Mouse (Mus musculus) heart, embryonic 10.5 days (tissue): ENCODE measurements around the gene Erbb2. TPM values are rescaled to one million over a fixed set of nuclear protein-coding genes. Genes with fewer than 3 reads are reported as not detected.
"Not testable (repeated sequence)": the region's sequence is repeated elsewhere in the genome, so short reads cannot be mapped to it uniquely, and the experiment has no call there.

Source experiments
- DNase-seq: peaks from one replicate; pipeline ENCODE4 v3.0.0-alpha.2; 2017; ENCODE audit warnings: low spot score
- H3K27ac ChIP-seq: fragments of 300-500 bp; sonication (generic); 2 replicates; pipeline ENCODE4 v1.5.1; 2016; ENCODE audit warnings: mild to moderate bottlenecking
- H3K27me3 ChIP-seq: fragments of 300-500 bp; sonication (generic); 2 replicates; pipeline ENCODE4 v1.6.1; 2016; ENCODE audit warnings: mild to moderate bottlenecking; ENCODE audit not compliant: poor library complexity, insufficient read depth, severe bottlenecking
- H3K36me3 ChIP-seq: fragments of 300-500 bp; sonication (generic); 2 replicates; pipeline ENCODE4 v1.6.1; 2016; ENCODE audit warnings: mild to moderate bottlenecking, moderate library complexity
- H3K4me1 ChIP-seq: fragments of 300-500 bp; sonication (generic); 2 replicates; pipeline ENCODE4 v1.6.1; 2016; ENCODE audit warnings: mild to moderate bottlenecking
- H3K4me3 ChIP-seq: fragments of 300-500 bp; sonication (generic); 2 replicates; pipeline ENCODE4 v1.5.1; 2016; ENCODE audit warnings: mild to moderate bottlenecking, moderate library complexity
- H3K9me3 ChIP-seq: fragments of 300-500 bp; sonication (generic); 2 replicates; pipeline ENCODE4 v1.6.1; 2016; ENCODE audit warnings: mild to moderate bottlenecking, moderate library complexity
- WGBS: fragments of 180-500 bp; shearing (Covaris S2); methylation state at CpG from one replicate; pipeline ENCODE4 v1.1.7; 2016; 5-methylcytosine and 5-hydroxymethylcytosine counted together
- polyA plus RNA-seq: library from polyadenylated mRNA; unstranded; fragments of >200 nt; fragmentation: Nextera tagmentation; extraction: Ambion mirVana; gene quantifications from 2 replicates; pipeline ENCODE4 v1.2.1, GENCODE M21; 2016

The Erbb2 gene
- polyA plus RNA-seq, 1 experiment from 2014 or later: 47.4 TPM

DNA sequence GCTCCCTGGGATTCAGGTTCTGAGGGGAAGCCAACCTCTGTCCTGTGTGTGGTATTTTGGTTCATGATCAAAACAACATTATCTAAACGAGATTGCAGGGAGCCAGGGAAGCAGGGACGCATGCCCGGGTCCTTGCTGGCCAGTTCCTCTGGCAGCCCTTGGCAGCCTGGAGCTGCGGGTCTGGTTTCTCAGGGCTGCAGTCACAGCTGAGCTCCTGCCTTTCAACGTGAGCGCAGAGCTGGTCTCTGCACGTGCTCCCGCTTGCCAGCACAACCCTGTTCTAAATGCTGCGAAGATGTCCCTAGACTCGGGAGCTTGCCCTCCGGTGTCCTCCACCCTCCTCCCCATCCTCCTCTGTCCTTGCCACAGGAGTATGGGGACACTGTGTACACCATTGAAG is 34.5 kb upstream of the Erbb2 start:
- no peaks in the 10 kb centered on the region for H3K9me3 ChIP-seq
- no peak overlapping the region for H3K27ac ChIP-seq
- WGBS: 61% methylated on average over 11 of the region's 11 CpGs
- peaks cover 68% of the 10 kb centered on the region for H3K36me3 ChIP-seq
- no peak overlapping the region for H3K4me3 ChIP-seq
- no peak for DNase-seq
- H3K4me1 ChIP-seq: peaks cover 81% of the 10 kb centered on the region
- H3K27me3 ChIP-seq: no peaks in the 10 kb centered on the region

DNA sequence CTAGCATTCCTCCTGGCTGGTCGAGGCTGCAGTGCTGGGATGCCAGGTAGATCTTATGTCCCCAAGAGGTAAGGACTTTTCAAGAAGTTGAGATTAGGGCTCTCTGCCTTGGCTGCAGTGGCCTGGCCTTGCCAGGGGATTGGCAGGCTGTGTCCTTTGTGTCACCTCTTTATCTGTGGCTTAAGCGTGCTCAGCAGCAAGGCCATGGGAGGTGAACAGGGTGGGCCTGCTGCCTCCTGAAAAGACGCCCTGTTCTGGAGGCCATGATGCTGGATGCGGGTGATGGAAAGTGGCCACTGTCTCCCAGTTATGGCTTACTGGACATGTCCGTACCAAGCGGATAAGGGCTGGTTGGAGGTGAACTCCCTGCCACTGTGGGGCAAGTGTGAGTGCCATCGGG is 32.9 kb upstream of the Erbb2 start:
- Histone ChIP-seq H3K36me3 (peaks cover 68% of the 10 kb centered on the region), H3K27ac (peak overlapping the region; percentile 65), H3K4me3 (0 out of 2 replicates have a peak overlapping the region, but pooled peaks have one; percentile 4), H3K27me3 (0 out of 2 replicates have a peak, but pooled peaks cover 6% of the 10 kb centered on the region), H3K9me3 (no peaks in the 10 kb centered on the region), H3K4me1 (peaks cover 82% of the 10 kb centered on the region)
- DNase-seq: no peak
- 66% methylated on average over 7 of the region's 7 CpGs for WGBS

DNA sequence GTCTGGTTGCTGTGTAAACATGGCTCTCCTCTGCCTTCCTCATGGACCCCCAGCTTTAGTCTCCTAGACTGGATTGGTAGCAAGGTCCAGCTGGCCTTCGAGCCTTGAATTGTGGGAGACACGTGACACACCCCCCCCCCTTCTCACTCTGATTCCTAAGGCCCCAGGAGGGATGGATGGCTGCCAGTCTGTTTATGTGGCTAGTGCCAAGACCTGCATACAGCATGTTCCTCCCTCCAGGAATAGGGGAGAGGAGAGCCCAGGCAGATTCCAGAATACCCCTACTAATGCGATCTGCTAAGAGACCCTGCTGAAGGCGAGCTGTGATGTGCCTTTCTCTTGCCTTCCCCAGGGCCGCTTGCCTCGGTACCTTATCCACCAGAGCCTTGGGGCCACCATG is 32.2 kb upstream of the Erbb2 start:
- no peaks in the 10 kb centered on the region for H3K9me3 ChIP-seq
- H3K27ac ChIP-seq: peak overlapping the region; percentile 65
- peaks cover 13% of the 10 kb centered on the region for H3K27me3 ChIP-seq
- peaks cover 61% of the 10 kb centered on the region for H3K36me3 ChIP-seq
- peaks cover 82% of the 10 kb centered on the region for H3K4me1 ChIP-seq
- no peak for DNase-seq
- WGBS: 86% methylated on average over 6 of the region's 6 CpGs
- H3K4me3 ChIP-seq: no peak overlapping the region

DNA sequence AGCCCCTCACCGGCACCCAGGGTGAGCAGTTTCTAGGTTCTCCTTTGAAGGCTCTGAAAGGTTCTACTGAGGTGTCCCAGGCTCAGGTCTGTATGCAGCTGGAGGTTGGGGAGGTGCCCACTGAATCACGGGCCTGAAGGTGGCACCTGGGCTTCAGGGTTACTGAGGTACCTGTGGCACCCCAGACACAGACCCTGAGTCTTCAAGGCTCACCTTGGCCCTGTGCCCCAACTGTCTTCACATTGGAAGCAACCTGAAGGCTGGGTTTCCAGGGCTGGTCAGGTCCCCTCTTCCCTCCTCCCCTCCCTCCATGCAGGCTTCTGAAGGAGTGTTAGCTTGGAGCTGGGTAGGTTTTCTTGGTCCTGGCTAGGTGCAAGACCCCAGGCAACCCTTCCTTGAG is 30.6 kb upstream of the Erbb2 start:
- Histone ChIP-seq H3K27ac (peak overlapping the region; percentile 77), H3K9me3 (no peaks in the 10 kb centered on the region), H3K4me1 (peaks cover 85% of the 10 kb centered on the region), H3K36me3 (peaks cover 46% of the 10 kb centered on the region), H3K4me3 (no peak overlapping the region), H3K27me3 (peaks cover 28% of the 10 kb centered on the region)
- no peak for DNase-seq
- 89% methylated on average over 2 of the region's 2 CpGs for WGBS

DNA sequence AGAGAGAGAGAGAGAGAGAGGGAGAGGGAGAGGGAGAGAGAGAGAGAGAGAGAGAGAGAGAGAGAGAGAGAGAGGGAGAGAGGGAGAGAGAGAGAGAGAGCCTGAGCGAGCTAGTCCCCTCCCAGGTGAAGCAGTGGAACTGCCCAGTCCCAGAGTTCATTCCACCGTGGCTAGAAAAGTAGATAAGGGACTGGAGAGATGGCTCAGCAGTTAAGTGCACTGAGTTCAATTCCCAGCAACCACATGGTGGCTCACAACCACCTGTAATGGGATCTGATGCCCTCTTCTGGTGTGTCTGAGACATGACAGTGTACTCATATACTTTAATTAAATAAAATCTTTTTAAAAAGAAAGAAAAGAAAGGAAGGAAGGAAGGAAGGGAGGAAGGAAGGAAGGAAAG is 29.9 kb upstream of the Erbb2 start:
- H3K27ac ChIP-seq: peak overlapping the region; percentile 77

DNA sequence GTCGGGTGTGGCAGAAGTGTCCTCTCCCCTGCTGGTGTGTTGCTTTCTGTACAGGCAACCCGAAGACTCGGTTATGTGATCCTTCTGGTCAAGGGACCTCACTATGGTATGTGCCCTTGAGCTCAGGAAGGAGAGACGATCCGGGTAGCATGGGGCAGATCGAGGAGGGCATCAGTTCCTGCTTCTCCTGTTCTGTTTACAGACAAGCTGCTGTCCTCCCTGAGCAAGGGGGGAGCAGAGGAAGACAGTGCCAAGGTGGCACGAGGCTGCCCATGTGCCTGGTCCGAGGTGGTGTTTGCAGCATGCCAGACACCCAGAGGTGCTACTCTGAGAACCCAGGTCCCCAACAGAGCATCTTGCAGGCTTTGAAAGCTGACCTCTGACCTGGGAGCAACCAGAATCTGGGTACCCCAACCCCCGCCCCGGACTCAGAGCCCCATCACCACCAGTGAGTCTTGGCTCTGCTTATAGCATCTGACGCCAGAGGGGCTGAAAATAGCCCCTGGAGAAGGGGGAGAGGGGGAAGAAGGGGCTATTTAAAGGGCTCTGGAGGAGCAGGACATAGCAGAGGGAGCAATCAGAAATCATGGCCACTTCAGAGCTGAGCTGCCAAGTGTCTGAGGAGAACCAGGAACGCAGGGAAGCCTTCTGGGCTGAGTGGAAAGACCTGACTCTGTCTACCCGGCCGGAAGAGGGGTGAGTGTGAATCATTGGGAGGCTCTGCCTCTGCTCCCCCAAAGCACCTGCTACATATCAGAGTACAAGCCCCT is 28.8 kb upstream of the Erbb2 start, which contains the start of gene Tcap:
TSS of gene Tcap (plus strand) at position 551 of the 770 bp plus-strand sequence.
- H3K9me3 ChIP-seq: no peaks in the 10 kb centered on the region
- H3K4me1 ChIP-seq: peaks cover 85% of the 10 kb centered on the region
- H3K27ac ChIP-seq: peak within 1 kb of the TSS; percentile 91
- H3K36me3 ChIP-seq: peaks cover 31% of the 10 kb centered on the region
- 42% methylated on average over 14 of the region's 14 CpGs for WGBS
- H3K4me3 ChIP-seq: peak within 1 kb of the TSS; percentile 50
- H3K27me3 ChIP-seq: peaks cover 46% of the 10 kb centered on the region
- peak; percentile 88 for DNase-seq

More for the DNA sequence above, 29.9 kb upstream of the Erbb2 start:
- Histone ChIP-seq H3K27me3 (peaks cover 36% of the 10 kb centered on the region), H3K4me1 (peaks cover 85% of the 10 kb centered on the region), H3K36me3 (peaks cover 41% of the 10 kb centered on the region)
- H3K9me3 ChIP-seq, DNase-seq, H3K4me3 ChIP-seq: not testable (repeated sequence)
- 16% methylated on average over 2 of the region's 2 CpGs for WGBS

DNA sequence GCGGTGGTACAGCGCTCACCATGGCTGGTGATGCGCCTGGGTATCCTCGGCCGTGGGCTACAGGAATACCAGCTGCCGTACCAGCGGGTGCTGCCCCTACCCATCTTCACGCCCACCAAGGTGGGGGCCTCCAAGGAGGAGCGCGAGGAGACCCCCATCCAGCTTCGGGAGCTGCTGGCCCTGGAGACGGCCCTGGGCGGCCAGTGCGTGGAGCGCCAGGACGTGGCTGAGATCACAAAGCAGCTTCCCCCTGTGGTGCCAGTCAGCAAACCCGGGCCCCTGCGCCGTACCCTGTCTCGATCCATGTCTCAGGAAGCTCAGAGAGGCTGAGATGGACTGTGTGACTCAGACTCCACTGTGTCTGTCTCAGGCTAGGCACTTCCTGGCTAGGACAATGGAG is 28.1 kb upstream of the Erbb2 start:
- no peak for DNase-seq
- Histone ChIP-seq H3K9me3 (no peaks in the 10 kb centered on the region), H3K4me1 (peaks cover 85% of the 10 kb centered on the region), H3K4me3 (peak overlapping the region; percentile 50), H3K27me3 (peaks cover 52% of the 10 kb centered on the region), H3K27ac (peak overlapping the region; percentile 91), H3K36me3 (peaks cover 23% of the 10 kb centered on the region)
- WGBS: 55% methylated on average over 20 of the region's 20 CpGs

DNA sequence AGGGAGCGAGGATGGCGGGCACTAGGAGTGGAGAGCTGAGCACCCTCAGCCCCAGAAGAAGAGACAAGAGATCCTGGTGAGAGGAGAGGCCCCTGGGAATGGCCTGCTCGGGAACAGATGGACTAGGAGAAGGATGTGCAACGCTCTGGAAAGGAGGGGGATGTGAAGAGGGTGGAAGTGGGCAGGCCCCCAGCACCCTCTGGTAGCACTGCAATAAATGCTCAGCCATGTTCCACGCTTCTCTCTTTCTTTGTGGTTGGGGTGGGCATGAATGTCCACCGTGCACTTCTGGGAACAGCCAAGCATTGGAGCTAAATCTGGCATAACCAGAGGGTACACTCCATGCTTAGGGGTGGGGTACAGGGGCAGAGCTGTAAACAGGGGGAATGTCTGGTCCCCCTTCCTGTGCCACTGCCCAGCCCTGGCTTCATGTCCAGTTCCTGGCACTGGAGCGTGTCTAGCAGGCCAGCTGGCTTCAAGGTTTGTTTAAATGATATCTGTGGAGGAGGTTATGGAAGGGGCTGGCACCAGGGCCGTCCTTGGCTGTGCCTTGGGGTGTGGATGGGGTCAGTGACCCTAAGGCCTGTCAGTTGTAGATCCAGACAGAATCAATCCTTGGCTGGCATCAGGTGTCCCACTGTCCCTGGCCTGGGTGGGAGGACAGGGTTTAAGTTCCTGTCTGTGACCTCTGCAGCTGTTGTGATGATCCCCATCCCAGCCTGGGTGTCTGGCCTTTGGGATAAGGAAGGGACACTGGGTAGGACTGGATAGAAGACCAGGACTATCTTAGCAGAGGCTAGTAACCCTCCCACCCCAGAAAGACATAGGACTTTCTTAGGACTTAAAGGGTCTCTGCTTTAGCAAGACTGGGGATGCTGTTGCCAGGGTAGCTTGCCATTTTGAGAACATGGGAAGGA is 27.3 kb upstream of the Erbb2 start:
- DNase-seq: no peak
- WGBS: 59% methylated on average over 8 of the region's 8 CpGs
- Histone ChIP-seq H3K36me3 (peaks cover 15% of the 10 kb centered on the region), H3K4me1 (peaks cover 85% of the 10 kb centered on the region), H3K4me3 (peak overlapping the region; percentile 50), H3K27me3 (peaks cover 60% of the 10 kb centered on the region), H3K9me3 (no peaks in the 10 kb centered on the region), H3K27ac (peak overlapping the region; percentile 91)

DNA sequence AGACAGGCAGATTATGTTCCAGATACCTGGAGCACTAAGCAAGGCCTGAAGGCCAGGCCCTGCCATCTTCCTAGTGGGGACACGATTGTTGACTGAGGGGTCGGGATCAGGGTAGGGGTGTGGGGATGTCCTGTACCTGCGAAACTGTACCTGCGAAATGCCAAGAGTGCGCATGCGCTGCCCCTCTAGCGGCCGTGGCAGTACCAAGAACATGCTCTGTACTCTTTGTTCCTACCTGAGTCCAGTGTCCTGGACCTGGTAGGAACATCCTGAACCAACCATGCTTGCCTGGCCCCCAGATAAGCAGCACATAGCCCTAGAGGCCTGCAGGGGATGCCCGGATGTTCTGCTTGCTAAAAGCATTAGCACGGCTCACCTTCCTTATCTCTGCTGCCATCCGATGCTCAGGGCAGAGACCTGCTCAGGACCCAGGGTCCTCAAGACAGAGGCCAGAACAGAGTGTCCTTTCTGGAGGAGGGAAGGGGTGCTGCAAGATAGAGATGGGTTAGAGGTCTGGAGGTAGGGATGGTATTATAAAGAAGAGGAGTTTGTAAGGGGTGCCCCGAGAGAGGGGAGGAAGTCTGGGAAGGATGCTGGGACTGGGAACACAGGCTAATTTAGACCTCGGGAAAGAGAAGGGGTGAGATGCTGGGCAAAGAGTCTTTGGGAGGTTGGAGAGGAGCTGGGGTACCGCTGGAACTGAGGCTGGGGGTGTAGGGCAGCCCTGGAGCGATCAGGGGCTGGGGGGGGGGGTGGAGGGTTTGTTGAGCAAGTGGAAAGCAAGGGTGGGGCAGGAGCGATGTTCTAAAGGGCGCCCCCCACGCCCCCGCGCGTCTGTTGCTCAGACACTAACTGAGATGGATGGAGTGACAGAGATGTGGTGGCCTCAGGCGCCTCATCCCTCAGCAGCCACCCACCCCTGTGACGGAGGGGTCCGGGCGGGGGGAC is 26.4 kb upstream of the Erbb2 start, which contains the start of gene Pnmt:
TSS of gene Pnmt (plus strand) at position 813 of the 948 bp plus-strand sequence.
- Histone ChIP-seq H3K36me3 (peaks cover 6% of the 10 kb centered on the region; the same call in 1 of the 2 replicates), H3K27ac (peak within 1 kb of the TSS; percentile 91), H3K27me3 (peaks cover 69% of the 10 kb centered on the region), H3K4me3 (peak within 1 kb of the TSS; percentile 50), H3K9me3 (no peaks in the 10 kb centered on the region), H3K4me1 (peaks cover 90% of the 10 kb centered on the region)
- no peak for DNase-seq
- WGBS: 44% methylated on average over 25 of the region's 25 CpGs

DNA sequence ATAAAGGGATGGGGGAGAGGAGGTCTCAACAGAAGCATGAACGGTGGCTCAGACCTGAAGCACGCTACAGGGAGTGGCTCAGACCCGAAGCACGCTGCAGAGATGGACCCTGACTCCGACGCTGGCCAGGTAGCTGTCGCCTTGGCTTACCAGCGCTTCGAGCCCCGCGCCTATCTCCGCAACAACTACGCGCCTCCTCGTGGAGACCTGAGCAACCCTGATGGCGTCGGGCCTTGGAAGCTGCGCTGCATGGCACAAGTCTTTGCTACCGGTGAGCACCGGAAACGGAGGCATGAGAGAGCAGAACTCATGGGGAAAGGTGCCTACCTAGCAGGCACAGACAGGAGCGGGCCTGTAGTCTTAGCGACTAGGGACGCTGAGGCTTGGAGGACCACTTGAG is 25.7 kb upstream of the Erbb2 start:
- no peak for DNase-seq
- peak overlapping the region; percentile 47 for H3K4me3 ChIP-seq
- peaks cover 2% of the 10 kb centered on the region; the same call in 1 of the 2 replicates for H3K36me3 ChIP-seq
- peak overlapping the region; percentile 91 for H3K27ac ChIP-seq
- no peaks in the 10 kb centered on the region for H3K9me3 ChIP-seq
- H3K27me3 ChIP-seq: peaks cover 75% of the 10 kb centered on the region
- H3K4me1 ChIP-seq: peaks cover 97% of the 10 kb centered on the region
- WGBS: 11% methylated on average over 24 of the region's 24 CpGs

DNA sequence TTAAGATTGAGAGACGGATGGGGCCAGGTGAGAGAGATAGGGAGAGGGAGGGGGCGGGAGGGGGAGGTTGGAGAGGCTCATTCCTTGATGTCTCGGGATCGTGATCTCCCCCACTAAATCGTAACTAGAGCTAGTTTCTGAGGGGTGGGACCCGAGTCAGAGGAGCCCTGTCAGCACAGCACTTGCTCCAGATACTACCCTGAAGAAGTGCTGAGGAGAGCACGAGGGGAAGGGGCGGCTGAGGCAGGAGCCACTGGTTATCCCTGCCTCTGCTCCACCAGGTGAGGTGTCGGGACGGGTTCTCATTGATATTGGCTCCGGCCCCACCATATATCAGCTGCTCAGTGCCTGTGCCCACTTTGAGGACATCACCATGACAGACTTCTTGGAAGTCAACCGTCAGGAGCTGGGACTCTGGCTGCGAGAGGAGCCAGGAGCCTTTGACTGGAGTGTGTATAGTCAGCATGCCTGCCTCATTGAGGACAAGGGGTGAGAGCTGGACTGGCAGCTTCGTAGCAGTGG is 25.2 kb upstream of the Erbb2 start:
- 0 out of 2 replicates have a peak, but pooled peaks cover 2% of the 10 kb centered on the region for H3K36me3 ChIP-seq
- peak overlapping the region; percentile 91 for H3K27ac ChIP-seq
- no peaks in the 10 kb centered on the region for H3K9me3 ChIP-seq
- peaks cover 98% of the 10 kb centered on the region for H3K4me1 ChIP-seq
- peaks cover 81% of the 10 kb centered on the region for H3K27me3 ChIP-seq
- 44% methylated on average over 14 of the region's 14 CpGs for WGBS
- no peak for DNase-seq
- peak overlapping the region; percentile 47 for H3K4me3 ChIP-seq

DNA sequence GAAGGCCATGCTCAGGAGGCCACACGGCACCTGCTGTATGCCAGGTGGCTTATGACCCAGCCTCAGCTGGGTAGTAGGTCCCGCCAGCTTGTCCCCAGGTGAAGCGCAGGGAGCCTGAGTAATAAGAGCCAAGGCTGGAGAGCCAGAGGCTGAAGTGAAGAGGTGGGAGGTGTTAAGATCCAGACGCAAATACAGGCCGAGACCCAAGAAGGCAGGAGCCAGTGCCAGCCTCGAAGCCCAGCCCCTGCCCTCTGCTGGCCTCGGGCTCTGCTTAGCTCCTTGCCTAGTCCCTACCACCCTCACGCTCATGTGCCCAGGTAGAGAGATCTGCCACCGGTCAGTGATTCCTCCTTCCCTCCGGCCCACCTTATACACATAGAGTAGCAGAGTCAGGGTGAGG is 24.0 kb upstream of the Erbb2 start:
- peaks cover 84% of the 10 kb centered on the region for H3K27me3 ChIP-seq
- H3K27ac ChIP-seq: peak overlapping the region; percentile 91; the same call in 1 of the 2 replicates
- 73% methylated on average over 10 of the region's 10 CpGs for WGBS

More for the DNA sequence above, 24.0 kb upstream of the Erbb2 start:
- H3K4me1 ChIP-seq: peaks cover 100% of the 10 kb centered on the region
- DNase-seq: no peak
- 0 out of 2 replicates have a peak, but pooled peaks cover 2% of the 10 kb centered on the region for H3K36me3 ChIP-seq
- H3K4me3 ChIP-seq: no peak overlapping the region
- no peaks in the 10 kb centered on the region for H3K9me3 ChIP-seq
